Mouse (Mus musculus): ENCODE data around the gene Nup210l. TPM values are rescaled to one million over a fixed set of nuclear protein-coding genes. Genes with fewer than 3 reads are reported as not detected.

The Nup210l gene
- polyA plus RNA-seq (2012; rRNA removed; ENCODE audit: low replicate concordance) = 0.04 and 0.07 TPM in 2 replicates

GRCm38 (mm10) chr3:90103938-90104337, at the start of gene Nup210l:
Nup210l (plus strand) TSS chr3:90104132.

GRCm38 (mm10) chr3:90072294-90072693, 31.6 kb upstream of the Nup210l start, which contains the start of gene Tpm3:
Tpm3 (plus strand) TSS chr3:90072649.

GRCm38 (mm10) chr3:90213377-90213866, 109.5 kb downstream of the Nup210l start, which contains the start of the genes Rps27 and Rab13:
Rps27 (minus strand) TSS chr3:90213651.
Rab13 (plus strand) TSS chr3:90213695.

GRCm38 (mm10) chr3:90231507-90232333, 127.8 kb downstream of the Nup210l start, which contains the start of gene Jtb:
Jtb (plus strand) TSS chr3:90231597.

GRCm38 (mm10) chr3:90242984-90243775, 139.2 kb downstream of the Nup210l start, which contains the start of gene Creb3l4:
Creb3l4 (minus strand) TSS chr3:90243512.

GRCm38 (mm10) chr3:90247960-90248745, 144.2 kb downstream of the Nup210l start, which contains the start of gene Slc39a1:
Slc39a1 (plus strand) TSS chr3:90248172.

GRCm38 (mm10) chr3:90253653-90254418, 149.9 kb downstream of the Nup210l start, which contains the start of gene Crtc2:
Crtc2 (plus strand) TSS chr3:90254163.

Other genes starting within 250 kb of the Nup210l start
- gene Il6ra, start 190.9 kb upstream of the Nup210l start, polyA plus RNA-seq (2012; rRNA removed; ENCODE audit: low replicate concordance) = 2.1 and 2.4 TPM in 2 replicates
- gene Atp8b2, start 140.6 kb upstream of the Nup210l start, polyA plus RNA-seq (2012; rRNA removed; ENCODE audit: low replicate concordance) = 9.2 and 15.3 TPM in 2 replicates
- 17.1 and 29.1 TPM in 2 replicates for gene Hax1, start 105.4 kb upstream of the Nup210l start, polyA plus RNA-seq (2012; rRNA removed; ENCODE audit: low replicate concordance)
- gene 4933434E20Rik, start 52.5 kb upstream of the Nup210l start, polyA plus RNA-seq (2012; rRNA removed; ENCODE audit: low replicate concordance) = 6.5 and 8.9 TPM in 2 replicates
- 40.2 and 46.7 TPM in 2 replicates for gene Ubap2l, start 51.5 kb upstream of the Nup210l start, polyA plus RNA-seq (2012; rRNA removed; ENCODE audit: low replicate concordance)
- gene Tpm3, start 31.5 kb upstream of the Nup210l start, polyA plus RNA-seq (2012; rRNA removed; ENCODE audit: low replicate concordance) = 66.1 and 71.1 TPM in 2 replicates
- 256 and 423 TPM in 2 replicates for gene Rps27, start 109.5 kb downstream of the Nup210l start, polyA plus RNA-seq (2012; rRNA removed; ENCODE audit: low replicate concordance)
- 1.9 and 4.0 TPM in 2 replicates for gene Rab13, start 109.6 kb downstream of the Nup210l start, polyA plus RNA-seq (2012; rRNA removed; ENCODE audit: low replicate concordance)
- 115 and 123 TPM in 2 replicates for gene Jtb, start 127.5 kb downstream of the Nup210l start, polyA plus RNA-seq (2012; rRNA removed; ENCODE audit: low replicate concordance)
- 5.7 and 27.1 TPM in 2 replicates for gene Creb3l4, start 139.4 kb downstream of the Nup210l start, polyA plus RNA-seq (2012; rRNA removed; ENCODE audit: low replicate concordance)
- 46.9 and 72.6 TPM in 2 replicates for gene Slc39a1, start 144.0 kb downstream of the Nup210l start, polyA plus RNA-seq (2012; rRNA removed; ENCODE audit: low replicate concordance)
- gene Crtc2, start 150.0 kb downstream of the Nup210l start, polyA plus RNA-seq (2012; rRNA removed; ENCODE audit: low replicate concordance) = 36.0 and 45.7 TPM in 2 replicates
- 7.0 and 7.6 TPM in 2 replicates for gene Dennd4b, start 161.1 kb downstream of the Nup210l start, polyA plus RNA-seq (2012; rRNA removed; ENCODE audit: low replicate concordance)
- gene Gatad2b, start 189.0 kb downstream of the Nup210l start, polyA plus RNA-seq (2012; rRNA removed; ENCODE audit: low replicate concordance) = 5.0 and 7.0 TPM in 2 replicates